Mouse (Mus musculus): Measurements from ENCODE around the gene Rgs9bp. TPM values are rescaled to one million over a fixed set of nuclear protein-coding genes. Genes with fewer than 3 reads are reported as not detected.
"Not testable (repeated sequence)": the region's sequence is repeated elsewhere in the genome, so short reads cannot be mapped to it uniquely, and the experiment has no call there.

Gene Rgs9bp
- polyA plus RNA-seq, 1 experiment from 2014 or later, result 0.03 TPM

GRCm38 (mm10) chr7:35569724-35570123 lies 15.7 kb downstream of the Rgs9bp start:
- H3K36me3 ChIP-seq (ENCODE audit: control insufficient read depth, insufficient read depth); H3K9me3 ChIP-seq (ENCODE audit: control insufficient read depth); H3K4me1 ChIP-seq (replicated peaks; ENCODE audit: control insufficient read depth, insufficient read depth, low read length); H3K4me3 ChIP-seq (ENCODE audit: low read depth, low read length); H3K9ac ChIP-seq (ENCODE audit: low read depth, low read length); H3K27me3 ChIP-seq (replicated peaks; ENCODE audit: control insufficient read depth, insufficient read depth, low read length); H3K4me2 ChIP-seq (replicated peaks; ENCODE audit: low read depth); ATAC-seq; H3K27ac ChIP-seq (ENCODE audit: low read depth, low read length): not testable (repeated sequence)
- TF ChIP-seq CTCF (IDR thresholded peaks at IDR 0.05; ENCODE audit: low read depth), result peak; percentile 25; the same call in 1 of the 2 replicates
- 76% methylated on average over 4 of the region's 4 CpGs for WGBS

- not testable (repeated sequence) for ATAC-seq; H3K4me1 ChIP-seq (replicated peaks; ENCODE audit: control insufficient read depth, insufficient read depth, low read length); H3K27ac ChIP-seq (ENCODE audit: low read depth, low read length); H3K9ac ChIP-seq (ENCODE audit: low read depth, low read length); H3K4me2 ChIP-seq (replicated peaks; ENCODE audit: low read depth); H3K36me3 ChIP-seq (ENCODE audit: control insufficient read depth, insufficient read depth); H3K4me3 ChIP-seq (ENCODE audit: low read depth, low read length); H3K9me3 ChIP-seq (ENCODE audit: control insufficient read depth); H3K27me3 ChIP-seq (replicated peaks; ENCODE audit: control insufficient read depth, insufficient read depth, low read length)
- WGBS, result 85% methylated on average over 13 of the region's 13 CpGs
Observed at GRCm38 (mm10) chr7:35565965-35566364, 19.4 kb downstream of the Rgs9bp start.

DNA sequence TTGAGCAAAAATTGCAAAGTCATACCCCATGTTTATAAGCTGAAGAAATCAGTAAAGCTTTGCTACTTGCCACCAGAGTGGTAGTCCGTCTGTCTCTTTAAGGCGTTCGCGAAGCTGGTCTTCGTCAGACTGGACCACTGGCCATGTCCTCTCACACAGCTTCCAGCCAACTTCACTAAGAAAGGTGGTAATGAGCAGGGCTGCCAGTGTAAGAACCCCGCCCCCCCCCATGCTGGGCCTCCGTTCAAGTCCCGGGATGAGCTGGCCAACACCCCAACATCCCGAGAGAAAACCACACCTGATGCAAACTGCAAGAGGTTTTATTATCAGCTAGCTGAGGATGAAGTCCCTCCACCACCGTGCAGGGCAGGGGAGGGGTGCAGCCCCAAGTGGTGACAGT lies 20.5 kb downstream of the Rgs9bp start:
- H3K4me1 ChIP-seq (replicated peaks; ENCODE audit: control insufficient read depth, insufficient read depth, low read length); ATAC-seq; H3K4me3 ChIP-seq (ENCODE audit: low read depth, low read length); H3K4me2 ChIP-seq (replicated peaks; ENCODE audit: low read depth); H3K27ac ChIP-seq (ENCODE audit: low read depth, low read length); H3K27me3 ChIP-seq (replicated peaks; ENCODE audit: control insufficient read depth, insufficient read depth, low read length); H3K9me3 ChIP-seq (ENCODE audit: control insufficient read depth); H3K9ac ChIP-seq (ENCODE audit: low read depth, low read length); H3K36me3 ChIP-seq (ENCODE audit: control insufficient read depth, insufficient read depth): not testable (repeated sequence)
- WGBS, result 79% methylated on average over 10 of the region's 10 CpGs

GRCm38 (mm10) chr7:35564067-35564865 lies 21.1 kb downstream of the Rgs9bp start:
- Histone ChIP-seq H3K4me2 (replicated peaks; ENCODE audit: low read depth) (no peak overlapping the region), H3K4me1 (replicated peaks; ENCODE audit: control insufficient read depth, insufficient read depth, low read length) (no peaks in the 10 kb centered on the region), H3K4me3 (ENCODE audit: low read depth, low read length) (no peak overlapping the region), H3K27ac (ENCODE audit: low read depth, low read length) (no peak overlapping the region), H3K9me3 (ENCODE audit: control insufficient read depth) (no peaks in the 10 kb centered on the region), H3K27me3 (replicated peaks; ENCODE audit: control insufficient read depth, insufficient read depth, low read length) (no peaks in the 10 kb centered on the region), H3K9ac (ENCODE audit: low read depth, low read length) (no peak overlapping the region), H3K36me3 (ENCODE audit: control insufficient read depth, insufficient read depth) (no peaks in the 10 kb centered on the region)
- no peak for ATAC-seq
- whole genome bisulfite sequencing, result 78% methylated on average over 2 of the region's 2 CpGs
- no peak for TF ChIP-seq CTCF (IDR thresholded peaks at IDR 0.05; ENCODE audit: low read depth)

- Histone ChIP-seq H3K9ac (ENCODE audit: low read depth, low read length) (no peak overlapping the region), H3K9me3 (ENCODE audit: control insufficient read depth) (no peaks in the 10 kb centered on the region), H3K4me3 (ENCODE audit: low read depth, low read length) (no peak overlapping the region), H3K27me3 (replicated peaks; ENCODE audit: control insufficient read depth, insufficient read depth, low read length) (no peaks in the 10 kb centered on the region), H3K4me1 (replicated peaks; ENCODE audit: control insufficient read depth, insufficient read depth, low read length) (peaks cover 3% of the 10 kb centered on the region; the same call in 1 of the 2 replicates), H3K4me2 (replicated peaks; ENCODE audit: low read depth) (no peak overlapping the region), H3K36me3 (ENCODE audit: control insufficient read depth, insufficient read depth) (no peaks in the 10 kb centered on the region), H3K27ac (ENCODE audit: low read depth, low read length) (no peak overlapping the region)
- TF ChIP-seq CTCF (IDR thresholded peaks at IDR 0.05; ENCODE audit: low read depth), result no peak
- WGBS, result 68% methylated on average over 11 of the region's 11 CpGs
- ATAC-seq, result no peak
Observed at GRCm38 (mm10) chr7:35563071-35563470, 22.3 kb downstream of the Rgs9bp start.

- no peak for ATAC-seq
- 91% methylated on average over 3 of the region's 3 CpGs for WGBS
Observed at GRCm38 (mm10) chr7:35559838-35560237, 25.5 kb downstream of the Rgs9bp start.

More at GRCm38 (mm10) chr7:35559838-35560237, 25.5 kb downstream of the Rgs9bp start:
- Histone ChIP-seq H3K4me1 (replicated peaks; ENCODE audit: control insufficient read depth, insufficient read depth, low read length) (peaks cover 3% of the 10 kb centered on the region; the same call in 1 of the 2 replicates), H3K4me2 (replicated peaks; ENCODE audit: low read depth) (no peak overlapping the region), H3K27me3 (replicated peaks; ENCODE audit: control insufficient read depth, insufficient read depth, low read length) (no peaks in the 10 kb centered on the region), H3K9me3 (ENCODE audit: control insufficient read depth) (no peaks in the 10 kb centered on the region), H3K4me3 (ENCODE audit: low read depth, low read length) (no peak overlapping the region), H3K36me3 (ENCODE audit: control insufficient read depth, insufficient read depth) (no peaks in the 10 kb centered on the region), H3K27ac (ENCODE audit: low read depth, low read length) (no peak overlapping the region), H3K9ac (ENCODE audit: low read depth, low read length) (no peak overlapping the region)
- no peak for TF ChIP-seq CTCF (IDR thresholded peaks at IDR 0.05; ENCODE audit: low read depth)
